In the genomic region with DNA sequence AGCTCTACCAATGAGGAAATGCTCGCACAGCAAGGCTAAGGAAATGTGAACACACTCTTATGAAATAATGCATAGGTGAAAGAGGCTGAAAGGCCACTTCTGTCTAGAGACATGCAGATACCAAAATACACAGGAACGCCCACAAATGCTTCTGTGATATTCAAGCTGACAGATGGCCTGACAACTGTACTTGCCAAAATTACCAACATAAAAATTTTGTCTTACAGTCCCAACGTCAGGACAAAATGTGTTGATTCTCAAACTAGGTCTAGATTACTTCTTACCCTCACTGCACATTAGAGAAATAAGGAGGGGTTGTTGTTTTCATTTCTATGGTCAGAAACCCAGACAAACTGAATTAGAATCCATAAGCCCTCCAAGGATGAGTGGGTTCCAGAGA, we compare ENCODE assay signal across 27 mouse cellular contexts. TPM values are rescaled to one million over a fixed set of nuclear protein-coding genes. Genes with fewer than 3 reads are reported as not detected.
A peak's percentile ranks its signal among the peaks of the same experiment; 100 is the strongest.
DNase-seq lines count a peak whose midpoint lies in the region; TF ChIP-seq lines count a peak whose summit lies in the region.
"Had no signal": no experiment of that assay in that cellular context is flagged by ENCODE, and none has a peak within 500 bp of the region (broad histone marks: within the 10 kb centered on the region; RNA-seq: fewer than 3 reads in every experiment).

No protein-coding gene starts in this region.

- DNase-seq in cerebellum, adult 18-20 months = peak; percentile 41 to 52
- no peak for DNase-seq in cerebellum, postnatal 10 days
- DNase-seq in gastrocnemius, adult 2 months = no peak
- no peak for DNase-seq in gastrocnemius, postnatal 10 days
- peak; percentile 50 for DNase-seq in right cerebral cortex, adult 18-20 months
- no peak for DNase-seq in right cerebral cortex, postnatal 10 days (ENCODE audit: low spot score in 2 of 2)
- DNase-seq in spleen, postnatal 10 days (ENCODE audit: low spot score in 2 of 2) = no peak
- DNase-seq: adrenal gland, adult 2 months; gastrocnemius, postnatal 14 days; heart, adult 18-20 months; heart, postnatal 10 days; kidney, adult 11 months; kidney, postnatal 36 days; liver, embryonic 13.5 days; lung, adult 2 months; lung, postnatal 14 days; right cerebral cortex, postnatal 4 days; thymus, adult 18-20 months; thymus, postnatal 36 days had no signal

- H3K79me2 ChIP-seq in myocyte (ENCODE audit: control insufficient read depth, insufficient read depth) = peaks cover 52% of the 10 kb centered on the region

- peak overlapping the region; percentile 12; the same call in 1 of the 2 replicates for H3K27ac ChIP-seq in gastrocnemius, adult 2 months
- H3K27ac ChIP-seq: embryonic facial prominence, embryonic 12.5 days; forebrain, embryonic 13.5 days; kidney, embryonic 15.5 days; liver, embryonic 13.5 days; midbrain, embryonic 13.5 days; stomach, embryonic 15.5 days had no signal

- no peaks in the 10 kb centered on the region for H3K36me3 ChIP-seq in myocyte (ENCODE audit: control insufficient read depth, insufficient read depth)
- H3K36me3 ChIP-seq: embryonic facial prominence, embryonic 12.5 days; heart, embryonic 12.5 days; kidney, embryonic 15.5 days; stomach, embryonic 15.5 days had no signal

- H3ac ChIP-seq in myocyte (ENCODE audit: control insufficient read depth, insufficient read length) = no peak overlapping the region

- TF ChIP-seq POLR2A in myocyte (IDR thresholded peaks at IDR 0.05; ENCODE audit: insufficient read length, low read depth) = no peak

- intact Hi-C loops in gastrocnemius, adult 2 months (cut with DNase I) = no loop called here

- no peaks in the 10 kb centered on the region for H3K27me3 ChIP-seq in myocyte (ENCODE audit: control insufficient read depth, insufficient read depth, insufficient read length)
- H3K27me3 ChIP-seq: embryonic facial prominence, embryonic 12.5 days; forebrain, embryonic 13.5 days; heart, embryonic 12.5 days; kidney, embryonic 15.5 days; liver, embryonic 13.5 days; megakaryocyte, embryonic 14.5 days; midbrain, embryonic 13.5 days; stomach, embryonic 15.5 days had no signal

- H3K4me3 ChIP-seq in gastrocnemius, adult 2 months = no peak overlapping the region
- H3K4me3 ChIP-seq in myocyte = no peak overlapping the region
- H3K4me3 ChIP-seq: embryonic facial prominence, embryonic 12.5 days; forebrain, embryonic 13.5 days; heart, embryonic 12.5 days; kidney, embryonic 15.5 days; liver, embryonic 13.5 days; megakaryocyte, embryonic 14.5 days; midbrain, embryonic 13.5 days; stomach, embryonic 15.5 days had no signal

- no peak for TF ChIP-seq CTCF in gastrocnemius, adult 2 months (IDR thresholded peaks at IDR 0.05)

- peak overlapping the region; percentile 25 for H3K4me2 ChIP-seq in myocyte (ENCODE audit: low read depth)
- H3K4me2 ChIP-seq: embryonic facial prominence, embryonic 12.5 days; forebrain, embryonic 13.5 days; heart, embryonic 12.5 days; kidney, embryonic 15.5 days; liver, embryonic 13.5 days; midbrain, embryonic 13.5 days; stomach, embryonic 15.5 days had no signal

TF ChIP-seq in myocyte, 11 proteins besides CTCF, POLR2A, EP300 and RAD21:
- TF ChIP-seq CEBPB (IDR thresholded peaks at IDR 0.05; ENCODE audit: insufficient read depth, poor library complexity, severe bottlenecking) = no peak
- TF ChIP-seq MYOG (IDR thresholded peaks at IDR 0.05; ENCODE audit: control insufficient read depth in 1 of 3, insufficient read depth in 1 of 3, insufficient read length in 2 of 3, low read depth in 2 of 3) = no peak
- no peak for TF ChIP-seq TCF12 (IDR thresholded peaks at IDR 0.05; ENCODE audit: insufficient read depth, poor library complexity, severe bottlenecking)
- TF ChIP-seq REST (IDR thresholded peaks at IDR 0.05; ENCODE audit: insufficient read depth, insufficient read length) = no peak
- TF ChIP-seq SRF (IDR thresholded peaks at IDR 0.05; ENCODE audit: control insufficient read depth, insufficient read length, low read depth) = no peak

RNA-seq across cellular contexts. Expression of gene Atp2c1, which starts 51.0 kb away (rescaled TPM):
- total RNA-seq in gastrocnemius, adult 2 months (2021) = 10 to 100 TPM; 39.3 to 41.2 TPM
- 10 to 100 TPM; 35.7 to 47.4 TPM for total RNA-seq in gastrocnemius, postnatal 10 days (2021)
- polyA plus RNA-seq in myocyte (2012; fragmentation: generic; extraction: Trizol) = 20.5 TPM

Comparison
In these comparisons a context has a peak if more than half of its experiments do, and no peak if none do; other contexts are left out.
1. DNase-seq: peak in cerebellum, adult 18-20 months (2 of 2) and right cerebral cortex, adult 18-20 months (single experiment); none in cerebellum, postnatal 10 days (0 of 2), gastrocnemius, adult 2 months (single experiment), gastrocnemius, postnatal 10 days (single experiment), right cerebral cortex, postnatal 10 days (0 of 2) and spleen, postnatal 10 days (0 of 2).